Mouse (Mus musculus) hindbrain, embryonic 12.5 days (tissue): ENCODE measurements around the gene Atad2b. TPM values are rescaled to one million over a fixed set of nuclear protein-coding genes. Genes with fewer than 3 reads are reported as not detected.

ENCODE experiments used
- polyA plus RNA-seq: library from polyadenylated mRNA; unstranded; fragments of >200 nt; fragmentation: Nextera tagmentation; extraction: Ambion mirVana; gene quantifications from 2 replicates; pipeline ENCODE4 v1.2.1, GENCODE M21; 2016

Gene Atad2b
- polyA plus RNA-seq, 1 experiment from 2014 or later: 25.8 TPM

Other genes with a start within 250 kb of the Atad2b start
- gene Fam228a, start 178.9 kb upstream of the Atad2b start, polyA plus RNA-seq: 0.33 and 0.35 TPM in 2 replicates
- gene Pfn4, start 148.3 kb upstream of the Atad2b start, polyA plus RNA-seq: 5.8 and 7.4 TPM in 2 replicates
- 4.1 and 5.2 TPM in 2 replicates for gene Fam228b, start 148.1 kb upstream of the Atad2b start, polyA plus RNA-seq
- 303 and 327 TPM in 2 replicates for gene Sf3b6, start 99.8 kb upstream of the Atad2b start, polyA plus RNA-seq
- gene Fkbp1b, start 75.8 kb upstream of the Atad2b start, polyA plus RNA-seq: 13.4 and 18.6 TPM in 2 replicates
- gene Wdcp, start 74.0 kb upstream of the Atad2b start, polyA plus RNA-seq: 17.1 and 19.8 TPM in 2 replicates
- gene Mfsd2b, start 43.0 kb upstream of the Atad2b start, polyA plus RNA-seq: 3.4 and 4.0 TPM in 2 replicates
- gene Ubxn2a, start 9.6 kb upstream of the Atad2b start, polyA plus RNA-seq: 36.0 and 38.9 TPM in 2 replicates